Mouse (Mus musculus) ES-E14 (cell line): ENCODE data around the gene Inppl1. TPM values are rescaled to one million over a fixed set of nuclear protein-coding genes. Genes with fewer than 3 reads are reported as not detected.

ENCODE experiments used
- DNase-seq: peaks from one replicate; pipeline ENCODE4 v3.0.0-alpha.2; 2013; ENCODE audit warnings: low read depth, low spot score
- H3K27ac ChIP-seq: 2 replicates; pipeline ENCODE4 v1.5.1; 2012; ENCODE audit warnings: low read depth, mild to moderate bottlenecking, low read length, moderate library complexity, mixed read lengths; ENCODE audit not compliant: poor library complexity, insufficient read depth, severe bottlenecking
- H3K36me3 ChIP-seq: 2 replicates; pipeline ENCODE4 v1.6.1; 2012; ENCODE audit warnings: mild to moderate bottlenecking, low read length, moderate library complexity, mixed read lengths; ENCODE audit not compliant: control insufficient read depth, poor library complexity, insufficient read depth, severe bottlenecking
- H3K4me1 ChIP-seq, 2 experiments: fragments of 150-350 bp in 1 of 2; sonication (generic) in 1 of 2; 2 replicates each; pipeline ENCODE4 v1.6.1; 2012; ENCODE audit warnings: low read length in 2 of 2, mild to moderate bottlenecking in 1 of 2, mixed read lengths in 1 of 2; ENCODE audit not compliant: control insufficient read depth in 2 of 2, insufficient read depth in 2 of 2, poor library complexity in 1 of 2
- H3K4me3 ChIP-seq, 2 experiments: fragments of 150-350 bp in 1 of 2; sonication (generic) in 1 of 2; 2 replicates each; pipeline ENCODE4 v1.5.1; 2012; ENCODE audit warnings: low read length in 2 of 2, low read depth in 1 of 2, mild to moderate bottlenecking in 1 of 2, mixed read lengths in 1 of 2; ENCODE audit not compliant: insufficient read depth in 1 of 2, poor library complexity in 1 of 2, severe bottlenecking in 1 of 2
- H3K9ac ChIP-seq: 2 replicates; pipeline ENCODE4 v1.6.1; 2012; ENCODE audit warnings: low read depth, mild to moderate bottlenecking, low read length, mixed read lengths; ENCODE audit not compliant: poor library complexity, insufficient read depth, severe bottlenecking
- H3K9me3 ChIP-seq: fragments of 150-350 bp; sonication (generic); 2 replicates; pipeline ENCODE4 v1.6.1; 2012; ENCODE audit warnings: low read depth, mild to moderate bottlenecking, low read length; ENCODE audit not compliant: control insufficient read depth, insufficient read depth
- CHD2 ChIP-seq: IDR thresholded peaks from 2 replicates; pipeline ENCODE4 v1.6.1; 2014; ENCODE audit warnings: mild to moderate bottlenecking, low read depth, low read length, inconsistent platforms
- HCFC1 ChIP-seq: IDR thresholded peaks from 2 replicates; pipeline ENCODE4 v1.6.1; 2012; ENCODE audit warnings: low read length, inconsistent platforms, borderline replicate concordance; ENCODE audit not compliant: insufficient read depth
- MAFK ChIP-seq: IDR thresholded peaks from 2 replicates; pipeline ENCODE4 v1.6.1; 2014; ENCODE audit warnings: mild to moderate bottlenecking, low read depth, low read length, inconsistent platforms; ENCODE audit not compliant: insufficient read depth
- ZC3H11A ChIP-seq: IDR thresholded peaks from 2 replicates; pipeline ENCODE4 v1.6.1; 2012; ENCODE audit warnings: low read depth, mild to moderate bottlenecking, inconsistent platforms, low read length, borderline replicate concordance
- ZNF384 ChIP-seq: IDR thresholded peaks from 2 replicates; pipeline ENCODE4 v1.6.1; 2012; ENCODE audit warnings: low read depth, low read length, inconsistent platforms
- in situ Hi-C, 2 experiments: fragments of 600-800 bp; cut with MboI; formaldehyde crosslinking; loops; one replicate each; pipeline ENCODE4 v1.15.1; 2025; ENCODE audit warnings: low sequenced_read_pairs in 2 of 2, inconsistent platforms in 1 of 2; ENCODE audit not compliant: unreplicated experiment in 2 of 2
- total RNA-seq: library from RNA; depleted of rRNA; stranded (reverse); fragments of 300-350 nt; gene quantifications from 2 replicates; pipeline ENCODE4 v1.2.3, GENCODE M21; 2012

Inppl1 gene
- total RNA-seq, 1 experiment = 57.1 TPM

DNA sequence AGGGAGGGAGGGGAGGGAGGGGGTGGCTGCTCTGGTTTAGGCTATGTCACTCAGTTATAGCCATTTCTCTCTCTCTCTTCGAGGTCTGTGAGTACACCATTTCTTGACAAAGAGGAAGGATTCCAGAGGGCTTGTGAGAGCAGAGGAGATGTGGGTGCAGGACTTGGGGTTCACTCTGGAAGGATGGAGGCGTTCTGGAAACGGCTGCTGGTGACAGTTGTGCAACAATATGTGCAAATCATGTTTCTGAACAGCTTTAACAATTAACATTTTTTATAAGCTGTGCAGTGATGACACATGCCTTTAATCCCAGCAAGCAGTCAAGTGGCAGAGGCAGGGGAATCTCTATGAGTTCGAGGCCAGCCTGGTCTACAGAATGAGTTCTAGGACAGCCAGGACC, 42.8 kb upstream of the Inppl1 start:
- no peak overlapping the region for H3K9ac ChIP-seq
- in situ Hi-C loops = no loop called here
- H3K4me1 ChIP-seq = peaks cover 0 to 3% of the 10 kb centered on the region in 2 experiments; a peak in 1 of 4 replicates
- H3K36me3 ChIP-seq = no peaks in the 10 kb centered on the region
- H3K9me3 ChIP-seq = no peaks in the 10 kb centered on the region
- no peak for DNase-seq
- H3K4me3 ChIP-seq = no peak overlapping the region
- TF ChIP-seq CHD2 = no peak
- TF ChIP-seq HCFC1 = no peak
- no peak for TF ChIP-seq ZC3H11A
- no peak for TF ChIP-seq ZNF384
- no peak for TF ChIP-seq MAFK
- no peak overlapping the region for H3K27ac ChIP-seq

DNA sequence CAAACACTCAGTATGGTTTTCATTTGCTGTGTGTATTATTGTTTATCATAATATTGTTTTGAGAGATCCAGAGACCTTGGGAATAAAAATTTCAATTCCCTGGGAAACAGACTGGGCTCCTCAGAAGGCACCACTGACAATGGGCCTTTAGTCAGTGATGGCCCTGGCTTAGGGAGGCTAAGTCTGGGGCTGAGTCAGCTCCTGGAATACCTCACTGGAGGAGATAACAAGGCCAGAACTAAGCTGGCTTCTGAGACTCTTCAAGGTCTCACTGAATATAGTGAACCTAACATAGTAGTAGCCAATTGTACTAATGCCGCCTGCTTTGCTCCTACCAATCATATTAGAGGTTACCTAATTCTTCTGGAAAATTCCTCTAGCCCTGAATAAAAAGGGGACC, 37.9 kb upstream of the Inppl1 start:
- in situ Hi-C loops = no loop called here
- TF ChIP-seq HCFC1 (no peak), ZC3H11A (no peak), MAFK (no peak), CHD2 (no peak), ZNF384 (no peak)
- no peak for DNase-seq

DNA sequence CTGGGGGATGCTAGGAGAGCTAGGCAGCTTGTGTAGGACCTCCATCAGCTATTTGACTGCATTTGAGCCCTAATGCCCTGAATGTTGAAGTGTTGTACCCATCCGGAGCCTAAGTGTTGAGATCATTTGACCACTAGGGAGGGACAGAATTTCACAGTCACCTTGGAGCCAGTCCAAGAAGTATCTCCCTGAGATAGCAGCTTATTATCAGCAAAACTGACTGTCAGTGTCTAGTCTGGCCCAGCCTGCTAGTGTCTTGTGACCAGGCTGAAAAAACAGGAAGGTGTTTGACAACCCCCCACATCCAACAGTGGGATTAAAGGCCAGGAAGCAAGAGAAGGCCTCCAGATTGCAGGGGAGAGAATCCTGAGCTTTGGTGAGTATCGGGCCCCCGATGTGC, 33.3 kb upstream of the Inppl1 start:
- Histone ChIP-seq H3K4me3 (no peak overlapping the region), H3K9ac (no peak overlapping the region), H3K4me1 (peaks cover 14 to 16% of the 10 kb centered on the region in 2 experiments), H3K9me3 (no peaks in the 10 kb centered on the region), H3K36me3 (no peaks in the 10 kb centered on the region), H3K27ac (no peak overlapping the region)
- TF ChIP-seq ZC3H11A = no peak
- TF ChIP-seq HCFC1 = no peak
- TF ChIP-seq ZNF384 = no peak
- no peak for TF ChIP-seq CHD2
- TF ChIP-seq MAFK = no peak
- no peak for DNase-seq
- in situ Hi-C loops = no loop called here

More for the DNA sequence above, 37.9 kb upstream of the Inppl1 start:
- no peak overlapping the region for H3K4me3 ChIP-seq
- no peaks in the 10 kb centered on the region for H3K36me3 ChIP-seq
- no peak overlapping the region for H3K27ac ChIP-seq
- no peak overlapping the region for H3K9ac ChIP-seq
- H3K9me3 ChIP-seq = no peaks in the 10 kb centered on the region
- H3K4me1 ChIP-seq = peaks cover 0 to 4% of the 10 kb centered on the region in 2 experiments; a peak in 1 of 4 replicates

DNA sequence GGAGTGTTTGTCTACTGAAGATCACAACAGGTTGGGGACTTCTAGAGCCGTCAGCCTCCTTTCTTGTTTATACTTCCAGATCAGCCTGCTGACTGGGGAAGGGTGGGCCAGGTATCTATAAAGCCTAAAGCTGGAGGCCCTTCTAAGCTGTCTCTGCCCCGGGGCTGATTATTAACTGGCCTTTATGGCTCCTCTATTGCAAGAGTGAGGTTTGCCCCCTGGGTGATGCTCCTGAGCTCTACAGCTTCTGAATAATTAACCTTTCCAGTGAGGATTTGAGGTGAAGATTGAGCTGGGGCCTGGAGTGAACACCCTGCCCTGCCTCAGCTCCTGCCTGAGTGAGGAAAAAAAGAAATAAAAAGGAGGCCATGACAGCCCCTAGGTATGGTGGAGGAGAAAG, 32.6 kb upstream of the Inppl1 start, which contains the start of gene Folr1:
TSS of gene Folr1 (minus strand) at position 160 of the 400 bp plus-strand sequence.
- TF ChIP-seq ZC3H11A = no peak
- no peak for TF ChIP-seq CHD2
- TF ChIP-seq MAFK = no peak
- no peak for TF ChIP-seq HCFC1
- no peak for TF ChIP-seq ZNF384
- peaks cover 14 to 20% of the 10 kb centered on the region in 2 experiments for H3K4me1 ChIP-seq
- no peak within 1 kb of the TSS for H3K4me3 ChIP-seq
- H3K9me3 ChIP-seq = no peaks in the 10 kb centered on the region
- peak within 1 kb of the TSS; percentile 97; the same call in 1 of the 2 replicates for H3K27ac ChIP-seq
- in situ Hi-C loops = no loop called here
- no peak for DNase-seq
- no peaks in the 10 kb centered on the region for H3K36me3 ChIP-seq
- H3K9ac ChIP-seq = no peak within 1 kb of the TSS; the same call in 1 of the 2 replicates

DNA sequence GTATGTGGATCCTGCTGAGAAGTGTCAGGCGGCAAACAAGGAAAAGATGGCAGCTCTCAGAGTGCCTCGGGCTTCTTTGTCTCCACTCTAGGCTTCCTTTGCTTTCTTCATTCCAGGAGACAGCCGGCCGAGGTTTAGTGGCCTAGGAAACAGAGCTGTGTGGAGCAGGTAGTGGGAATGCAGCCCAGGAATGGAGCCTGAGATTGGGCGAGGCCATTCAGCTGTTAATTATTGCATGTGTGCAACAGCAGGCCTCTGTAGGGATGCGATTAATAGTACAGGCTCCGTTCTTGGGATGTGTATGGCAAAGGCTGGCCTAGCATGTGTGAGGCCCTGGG, 31.1 kb upstream of the Inppl1 start:
- H3K9ac ChIP-seq = peak overlapping the region; percentile 78; the same call in 1 of the 2 replicates
- H3K4me1 ChIP-seq = peaks cover 14 to 21% of the 10 kb centered on the region in 2 experiments
- H3K36me3 ChIP-seq = no peaks in the 10 kb centered on the region; the same call in 1 of the 2 replicates
- H3K4me3 ChIP-seq = peak overlapping the region; percentile 38 to 58; a peak in 2 of 4 replicates
- no peak for DNase-seq
- no peaks in the 10 kb centered on the region for H3K9me3 ChIP-seq
- TF ChIP-seq ZC3H11A (no peak), CHD2 (no peak), HCFC1 (no peak), ZNF384 (no peak), MAFK (no peak)
- in situ Hi-C loops = no loop called here
- peak overlapping the region; percentile 97 for H3K27ac ChIP-seq
